Mouse (Mus musculus): ENCODE data around the gene Ehbp1. TPM values are rescaled to one million over a fixed set of nuclear protein-coding genes. Genes with fewer than 3 reads are reported as not detected.

Ehbp1 gene
- polyA plus RNA-seq, 1 experiment from 2014 or later: 12.2 TPM

DNA sequence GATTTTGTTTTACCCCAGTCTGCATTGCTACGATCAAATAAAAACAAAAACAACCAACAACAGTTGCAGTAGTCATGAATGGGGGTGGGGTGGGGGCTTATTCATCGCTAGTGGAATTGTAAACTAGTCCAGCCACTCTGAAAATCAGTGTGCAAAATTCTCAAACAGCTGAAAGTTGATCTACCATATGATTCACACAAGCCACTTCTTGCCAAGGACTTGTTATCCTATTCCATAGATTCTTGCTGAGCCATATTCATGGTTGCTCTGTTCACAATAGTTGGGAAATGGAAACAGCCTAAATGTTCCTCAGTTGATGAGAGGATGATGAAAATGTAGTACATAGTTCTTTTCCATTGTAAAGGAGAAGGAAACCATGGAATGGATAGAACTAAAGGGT lies 24.4 kb upstream of the Ehbp1 start:
- H3K27me3 ChIP-seq (replicated peaks; ENCODE audit: control insufficient read depth, insufficient read depth, low read length): no peaks in the 10 kb centered on the region
- no peaks in the 10 kb centered on the region for H3K9me3 ChIP-seq (ENCODE audit: control insufficient read depth, low read length)
- DNase-seq (ENCODE audit: low spot score): no peak

GRCm38 (mm10) chr11:22353962-22354621 lies 12.0 kb upstream of the Ehbp1 start:
- H3K27me3 ChIP-seq (replicated peaks; ENCODE audit: control insufficient read depth, insufficient read depth, low read length): no peaks in the 10 kb centered on the region
- WGBS: 83% methylated on average over 6 of the region's 6 CpGs
- no peak overlapping the region for H3K9ac ChIP-seq (ENCODE audit: low read length)
- H3K36me3 ChIP-seq (ENCODE audit: control insufficient read depth, insufficient read depth, low read length): no peaks in the 10 kb centered on the region
- H3K27ac ChIP-seq (ENCODE audit: low read depth): no peak overlapping the region
- H3K9me3 ChIP-seq (ENCODE audit: control insufficient read depth, low read length): no peaks in the 10 kb centered on the region
- no peak overlapping the region for H3K4me2 ChIP-seq (ENCODE audit: low read length)
- H3K4me3 ChIP-seq (ENCODE audit: low read depth, low read length): no peak overlapping the region
- DNase-seq (ENCODE audit: low spot score) (no peak), ATAC-seq (replicated peaks; ENCODE audit: low FRiP score, low TSS enrichment, low read depth) (no peak)
- no peaks in the 10 kb centered on the region for H3K4me1 ChIP-seq (replicated peaks; ENCODE audit: control insufficient read depth, insufficient read depth, low read length)

More for the DNA sequence above, 24.4 kb upstream of the Ehbp1 start:
- Histone ChIP-seq H3K9ac (ENCODE audit: low read length) (no peak overlapping the region), H3K4me3 (ENCODE audit: low read depth, low read length) (no peak overlapping the region), H3K27ac (ENCODE audit: low read depth) (no peak overlapping the region), H3K36me3 (ENCODE audit: control insufficient read depth, insufficient read depth, low read length) (no peaks in the 10 kb centered on the region), H3K4me1 (replicated peaks; ENCODE audit: control insufficient read depth, insufficient read depth, low read length) (no peaks in the 10 kb centered on the region), H3K4me2 (ENCODE audit: low read length) (no peak overlapping the region)
- 78% methylated on average over 2 of the region's 2 CpGs for WGBS
- no peak for ATAC-seq (replicated peaks; ENCODE audit: low FRiP score, low TSS enrichment, low read depth)

DNA sequence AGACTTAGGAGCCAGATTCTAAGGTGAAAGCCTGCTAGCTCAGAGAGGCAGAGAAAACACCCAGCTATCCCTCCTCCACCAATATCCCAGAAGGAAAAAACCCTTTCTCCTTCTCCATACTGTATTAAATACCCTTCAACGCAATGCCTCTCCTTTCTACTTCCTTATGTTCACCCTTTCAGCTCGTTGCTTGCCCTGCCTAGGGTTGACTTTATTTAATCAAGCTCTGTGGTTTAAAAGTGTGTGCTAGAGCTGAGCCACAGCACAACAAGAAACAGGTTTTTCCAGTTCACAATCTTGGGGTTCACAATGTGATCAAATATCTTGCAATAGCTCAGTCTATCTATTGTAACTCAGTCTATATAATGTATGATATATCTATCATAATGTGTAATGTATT lies 7.9 kb upstream of the Ehbp1 start:
- Histone ChIP-seq H3K9me3 (ENCODE audit: control insufficient read depth, low read length) (no peaks in the 10 kb centered on the region), H3K4me1 (replicated peaks; ENCODE audit: control insufficient read depth, insufficient read depth, low read length) (peaks cover 18% of the 10 kb centered on the region), H3K27me3 (replicated peaks; ENCODE audit: control insufficient read depth, insufficient read depth, low read length) (no peaks in the 10 kb centered on the region), H3K27ac (ENCODE audit: low read depth) (no peak overlapping the region), H3K36me3 (ENCODE audit: control insufficient read depth, insufficient read depth, low read length) (no peaks in the 10 kb centered on the region), H3K4me3 (ENCODE audit: low read depth, low read length) (no peak overlapping the region), H3K9ac (ENCODE audit: low read length) (no peak overlapping the region), H3K4me2 (ENCODE audit: low read length) (no peak overlapping the region)
- DNase-seq (ENCODE audit: low spot score) (no peak), ATAC-seq (replicated peaks; ENCODE audit: low FRiP score, low TSS enrichment, low read depth) (no peak)
- 70% methylated on average over 2 of the region's 2 CpGs for WGBS

DNA sequence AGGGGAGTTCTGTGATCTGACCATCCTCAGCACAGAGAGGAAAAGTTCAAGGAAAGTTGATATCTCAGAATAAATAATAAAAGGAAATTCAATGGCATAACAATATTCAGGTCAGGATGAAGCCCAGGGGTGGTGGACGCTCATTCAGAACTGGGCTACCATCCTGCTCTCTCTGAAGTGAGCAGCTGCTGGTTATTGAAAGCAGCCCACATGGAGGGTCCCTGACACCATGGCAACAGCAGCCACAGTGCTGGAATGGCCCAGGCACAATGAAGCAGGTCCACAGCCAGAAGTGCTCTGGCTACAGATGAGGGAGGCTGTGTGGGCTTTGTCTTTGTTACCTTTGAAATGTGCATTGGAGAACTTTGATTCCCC lies 6.4 kb upstream of the Ehbp1 start:
- Histone ChIP-seq H3K9ac (ENCODE audit: low read length) (no peak overlapping the region), H3K27me3 (replicated peaks; ENCODE audit: control insufficient read depth, insufficient read depth, low read length) (no peaks in the 10 kb centered on the region), H3K9me3 (ENCODE audit: control insufficient read depth, low read length) (no peaks in the 10 kb centered on the region), H3K4me1 (replicated peaks; ENCODE audit: control insufficient read depth, insufficient read depth, low read length) (peaks cover 18% of the 10 kb centered on the region), H3K27ac (ENCODE audit: low read depth) (peak overlapping the region; percentile 29), H3K36me3 (ENCODE audit: control insufficient read depth, insufficient read depth, low read length) (no peaks in the 10 kb centered on the region), H3K4me3 (ENCODE audit: low read depth, low read length) (no peak overlapping the region), H3K4me2 (ENCODE audit: low read length) (no peak overlapping the region)
- ATAC-seq (replicated peaks; ENCODE audit: low FRiP score, low TSS enrichment, low read depth) (no peak), DNase-seq (ENCODE audit: low spot score) (no peak)
- 25% methylated on average over 1 of the region's 1 CpGs for WGBS

GRCm38 (mm10) chr11:22347651-22348535 lies 5.8 kb upstream of the Ehbp1 start:
- Histone ChIP-seq H3K27ac (ENCODE audit: low read depth) (peak overlapping the region; percentile 64), H3K9ac (ENCODE audit: low read length) (no peak overlapping the region)

GRCm38 (mm10) chr11:22327302-22327910 lies 14.7 kb downstream of the Ehbp1 start:
- H3K36me3 ChIP-seq (ENCODE audit: control insufficient read depth, insufficient read depth, low read length): no peaks in the 10 kb centered on the region
- ATAC-seq (replicated peaks; ENCODE audit: low FRiP score, low TSS enrichment, low read depth) (no peak), DNase-seq (ENCODE audit: low spot score) (no peak)
- H3K9ac ChIP-seq (ENCODE audit: low read length): no peak overlapping the region
- no peak overlapping the region for H3K4me3 ChIP-seq (ENCODE audit: low read depth, low read length)
- no peaks in the 10 kb centered on the region for H3K4me1 ChIP-seq (replicated peaks; ENCODE audit: control insufficient read depth, insufficient read depth, low read length)
- no peak overlapping the region for H3K27ac ChIP-seq (ENCODE audit: low read depth)
- 76% methylated on average over 2 of the region's 2 CpGs for WGBS
- no peaks in the 10 kb centered on the region for H3K9me3 ChIP-seq (ENCODE audit: control insufficient read depth, low read length)
- H3K4me2 ChIP-seq (ENCODE audit: low read length): no peak overlapping the region
- no peaks in the 10 kb centered on the region for H3K27me3 ChIP-seq (replicated peaks; ENCODE audit: control insufficient read depth, insufficient read depth, low read length)

More at GRCm38 (mm10) chr11:22347651-22348535, 5.8 kb upstream of the Ehbp1 start:
- WGBS: 31% methylated on average over 13 of the region's 13 CpGs
- Histone ChIP-seq H3K4me3 (ENCODE audit: low read depth, low read length) (no peak overlapping the region), H3K36me3 (ENCODE audit: control insufficient read depth, insufficient read depth, low read length) (no peaks in the 10 kb centered on the region), H3K27me3 (replicated peaks; ENCODE audit: control insufficient read depth, insufficient read depth, low read length) (no peaks in the 10 kb centered on the region), H3K4me1 (replicated peaks; ENCODE audit: control insufficient read depth, insufficient read depth, low read length) (peaks cover 18% of the 10 kb centered on the region), H3K4me2 (ENCODE audit: low read length) (no peak overlapping the region), H3K9me3 (ENCODE audit: control insufficient read depth, low read length) (no peaks in the 10 kb centered on the region)
- DNase-seq (ENCODE audit: low spot score) (no peak), ATAC-seq (replicated peaks; ENCODE audit: low FRiP score, low TSS enrichment, low read depth) (peak; percentile 63; the same call in 1 of the 2 replicates)

- Histone ChIP-seq H3K4me3 (ENCODE audit: low read depth, low read length) (no peak overlapping the region), H3K27me3 (replicated peaks; ENCODE audit: control insufficient read depth, insufficient read depth, low read length) (no peaks in the 10 kb centered on the region), H3K27ac (ENCODE audit: low read depth) (no peak overlapping the region), H3K9ac (ENCODE audit: low read length) (no peak overlapping the region), H3K4me1 (replicated peaks; ENCODE audit: control insufficient read depth, insufficient read depth, low read length) (no peaks in the 10 kb centered on the region), H3K36me3 (ENCODE audit: control insufficient read depth, insufficient read depth, low read length) (no peaks in the 10 kb centered on the region), H3K9me3 (ENCODE audit: control insufficient read depth, low read length) (no peaks in the 10 kb centered on the region), H3K4me2 (ENCODE audit: low read length) (no peak overlapping the region)
- DNase-seq (ENCODE audit: low spot score) (no peak), ATAC-seq (replicated peaks; ENCODE audit: low FRiP score, low TSS enrichment, low read depth) (no peak)
- 88% methylated on average over 6 of the region's 6 CpGs for WGBS
These were observed 24.2 kb downstream of the Ehbp1 start for GRCm38 (mm10) chr11:22317824-22318411.

DNA sequence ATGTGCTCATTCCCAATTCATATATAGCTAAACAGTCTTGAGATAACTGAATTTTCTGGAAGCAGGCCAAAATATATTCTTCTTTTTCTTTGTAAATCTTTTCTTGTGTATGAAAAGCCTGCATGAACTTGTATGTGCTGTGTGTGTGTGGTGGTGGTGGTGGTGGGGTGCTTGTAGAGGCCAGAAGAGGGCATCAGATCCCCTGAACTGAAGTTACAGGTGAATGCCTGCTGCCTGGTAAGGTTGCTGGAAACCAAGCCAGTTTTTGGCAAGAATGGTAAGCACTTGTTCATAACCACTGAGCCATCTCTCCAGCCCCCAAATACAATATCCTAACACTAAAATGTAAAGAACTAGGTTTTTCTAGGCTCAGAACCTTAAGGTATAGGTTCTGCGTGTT lies 26.3 kb downstream of the Ehbp1 start:
- Histone ChIP-seq H3K36me3 (ENCODE audit: control insufficient read depth, insufficient read depth, low read length) (no peaks in the 10 kb centered on the region), H3K4me1 (replicated peaks; ENCODE audit: control insufficient read depth, insufficient read depth, low read length) (no peaks in the 10 kb centered on the region), H3K9me3 (ENCODE audit: control insufficient read depth, low read length) (no peaks in the 10 kb centered on the region), H3K4me2 (ENCODE audit: low read length) (no peak overlapping the region), H3K27ac (ENCODE audit: low read depth) (no peak overlapping the region), H3K27me3 (replicated peaks; ENCODE audit: control insufficient read depth, insufficient read depth, low read length) (no peaks in the 10 kb centered on the region), H3K4me3 (ENCODE audit: low read depth, low read length) (no peak overlapping the region), H3K9ac (ENCODE audit: low read length) (no peak overlapping the region)
- DNase-seq (ENCODE audit: low spot score) (no peak), ATAC-seq (replicated peaks; ENCODE audit: low FRiP score, low TSS enrichment, low read depth) (no peak)
- WGBS: 78% methylated on average over 1 of the region's 1 CpGs

All from intestine, embryonic 14.5 days (tissue).